Mouse (Mus musculus) midbrain, postnatal 0 days (tissue): ENCODE data around the gene Nr4a3. TPM values are rescaled to one million over a fixed set of nuclear protein-coding genes. Genes with fewer than 3 reads are reported as not detected.

Experiments
- ATAC-seq: fragments of 200-750 bp; cut with Nextera tagmentation; 2 replicates; pipeline ENCODE4 v1.8.0; 2017; ENCODE audit warnings: moderate number of reproducible peaks, mild to moderate bottlenecking, moderate TSS enrichment, moderate library complexity; ENCODE audit not compliant: low FRiP score
- DNase-seq: peaks from one replicate; pipeline ENCODE4 v3.0.0-alpha.2; 2015; ENCODE audit warnings: low spot score
- H3K27ac ChIP-seq: fragments of 300-500 bp; sonication (generic); 2 replicates; pipeline ENCODE4 v1.5.1; 2014; ENCODE audit warnings: low read depth, mild to moderate bottlenecking, low read length, mixed read lengths
- H3K27me3 ChIP-seq: fragments of 300-500 bp; sonication (generic); 2 replicates; pipeline ENCODE4 v1.6.1; 2014; ENCODE audit warnings: low read length, control low read depth, mixed read lengths; ENCODE audit not compliant: insufficient read depth
- H3K36me3 ChIP-seq: fragments of 300-500 bp; sonication (generic); 2 replicates; pipeline ENCODE4 v1.6.1; 2014; ENCODE audit warnings: low read length, control low read depth, mixed read lengths; ENCODE audit not compliant: insufficient read depth
- H3K4me1 ChIP-seq: fragments of 300-500 bp; sonication (generic); 2 replicates; pipeline ENCODE4 v1.6.1; 2014; ENCODE audit warnings: mild to moderate bottlenecking, control low read depth, antibody characterized with exemption, low read length, mixed read lengths; ENCODE audit not compliant: insufficient read depth
- H3K4me2 ChIP-seq: fragments of 300-500 bp; sonication (generic); 2 replicates; pipeline ENCODE4 v1.6.1; 2014; ENCODE audit warnings: low read depth, mild to moderate bottlenecking, low read length, mixed read lengths; ENCODE audit not compliant: poor library complexity, severe bottlenecking
- H3K4me3 ChIP-seq: fragments of 300-500 bp; sonication (generic); 2 replicates; pipeline ENCODE4 v1.5.1; 2014; ENCODE audit warnings: low read depth, mild to moderate bottlenecking, low read length, moderate library complexity
- H3K9ac ChIP-seq: fragments of 300-500 bp; sonication (generic); replicated peaks from 2 replicates; pipeline ENCODE4 v1.6.1; 2014; ENCODE audit warnings: mild to moderate bottlenecking, low read length, moderate library complexity, mixed read lengths; ENCODE audit not compliant: poor library complexity, severe bottlenecking
- H3K9me3 ChIP-seq: fragments of 300-500 bp; sonication (generic); 2 replicates; pipeline ENCODE4 v1.6.1; 2016; ENCODE audit warnings: low read length, control low read depth
- CTCF ChIP-seq: IDR thresholded peaks from 2 replicates; pipeline ENCODE4 v1.5.1; 2016; ENCODE audit warnings: antibody characterized with exemption, mild to moderate bottlenecking
- WGBS: fragments of 180-500 bp; shearing (Covaris S2); extraction: QIAGEN DNeasy Blood & Tissue Kit; methylation state at CpG from one replicate; pipeline ENCODE4 v1.1.7; 2014; 5-methylcytosine and 5-hydroxymethylcytosine counted together
- polyA plus RNA-seq: library from polyadenylated mRNA; unstranded; fragments of >200 nt; fragmentation: Nextera tagmentation; extraction: Ambion mirVana; gene quantifications from 2 replicates; pipeline ENCODE4 v1.2.1, GENCODE M21; 2015
- total RNA-seq: library from RNA; depleted of rRNA; stranded (reverse); fragments of >200 nt; gene quantifications from 2 replicates; pipeline ENCODE4 v1.2.3, GENCODE M21; 2014

The Nr4a3 gene
- total and polyA plus RNA-seq, 2 experiments from 2014 or later = 0.95 to 3.2 TPM

GRCm38 (mm10) chr4:48042786-48043701 lies 1.9 kb upstream of the Nr4a3 start:
- peak; percentile 90 for ATAC-seq

GRCm38 (mm10) chr4:48044141-48044490 lies 837 bp upstream of the Nr4a3 start:
- no peaks in the 10 kb centered on the region for H3K9me3 ChIP-seq
- peaks cover 18% of the 10 kb centered on the region for H3K27me3 ChIP-seq
- H3K4me1 ChIP-seq = peaks cover 16% of the 10 kb centered on the region; the same call in 1 of the 2 replicates
- H3K4me2 ChIP-seq = peak overlapping the region; percentile 99
- H3K9ac ChIP-seq = peak overlapping the region; percentile 61; the same call in 1 of the 2 replicates
- TF ChIP-seq CTCF = no peak
- DNase-seq (peak; percentile 55), ATAC-seq (no peak)
- peak overlapping the region; percentile 56 for H3K4me3 ChIP-seq
- peak overlapping the region; percentile 33; the same call in 1 of the 2 replicates for H3K27ac ChIP-seq
- 1% methylated on average over 11 of the region's 11 CpGs for WGBS
- H3K36me3 ChIP-seq = no peaks in the 10 kb centered on the region

More at GRCm38 (mm10) chr4:48042786-48043701, 1.9 kb upstream of the Nr4a3 start:
- H3K4me2 ChIP-seq = peak overlapping the region; percentile 99
- DNase-seq = peak; percentile 97
- H3K9me3 ChIP-seq = no peaks in the 10 kb centered on the region
- peak overlapping the region; percentile 56 for H3K4me3 ChIP-seq
- peak overlapping the region; percentile 78 for H3K9ac ChIP-seq
- H3K4me1 ChIP-seq = peaks cover 16% of the 10 kb centered on the region; the same call in 1 of the 2 replicates
- H3K36me3 ChIP-seq = no peaks in the 10 kb centered on the region
- under 1% methylated on average over 103 of the region's 105 CpGs for WGBS
- H3K27ac ChIP-seq = peak overlapping the region; percentile 90
- peak; percentile 80 for TF ChIP-seq CTCF
- H3K27me3 ChIP-seq = peaks cover 11% of the 10 kb centered on the region

GRCm38 (mm10) chr4:48045281-48045720 lies 348 bp downstream of the Nr4a3 start:
- Histone ChIP-seq H3K9me3 (no peaks in the 10 kb centered on the region), H3K27ac (no peak overlapping the region), H3K9ac (peak overlapping the region; percentile 48), H3K4me1 (peaks cover 16% of the 10 kb centered on the region; the same call in 1 of the 2 replicates), H3K4me2 (peak overlapping the region; percentile 99), H3K4me3 (peak overlapping the region; percentile 56), H3K27me3 (peaks cover 30% of the 10 kb centered on the region), H3K36me3 (no peaks in the 10 kb centered on the region)
- DNase-seq (no peak), ATAC-seq (no peak; the same call in 1 of the 2 replicates)
- WGBS = under 1% methylated on average over 42 of the region's 42 CpGs
- peak; percentile 34; the same call in 1 of the 2 replicates for TF ChIP-seq CTCF

- under 1% methylated on average over 39 of the region's 39 CpGs for WGBS
Observed at GRCm38 (mm10) chr4:48045721-48046460, 938 bp downstream of the Nr4a3 start.

GRCm38 (mm10) chr4:48046461-48046901 lies 1.5 kb downstream of the Nr4a3 start:
- Histone ChIP-seq H3K9ac (no peak overlapping the region), H3K4me3 (peak overlapping the region; percentile 56), H3K4me1 (peaks cover 16% of the 10 kb centered on the region; the same call in 1 of the 2 replicates), H3K36me3 (no peaks in the 10 kb centered on the region), H3K4me2 (peak overlapping the region; percentile 99), H3K9me3 (no peaks in the 10 kb centered on the region), H3K27ac (no peak overlapping the region), H3K27me3 (peaks cover 41% of the 10 kb centered on the region)
- no peak for TF ChIP-seq CTCF
- ATAC-seq (no peak), DNase-seq (no peak)
- WGBS = 0% methylated on average over 20 of the region's 20 CpGs

More at GRCm38 (mm10) chr4:48045721-48046460, 938 bp downstream of the Nr4a3 start:
- H3K9ac ChIP-seq = 0 out of 2 replicates have a peak overlapping the region, but pooled peaks have one; percentile 13
- no peaks in the 10 kb centered on the region for H3K9me3 ChIP-seq
- peak overlapping the region; percentile 56 for H3K4me3 ChIP-seq
- peaks cover 16% of the 10 kb centered on the region; the same call in 1 of the 2 replicates for H3K4me1 ChIP-seq
- DNase-seq (peak; percentile 56), ATAC-seq (no peak)
- H3K4me2 ChIP-seq = peak overlapping the region; percentile 99
- TF ChIP-seq CTCF = no peak
- H3K27me3 ChIP-seq = peaks cover 36% of the 10 kb centered on the region
- no peaks in the 10 kb centered on the region for H3K36me3 ChIP-seq
- no peak overlapping the region for H3K27ac ChIP-seq
